Mouse (Mus musculus): ENCODE measurements around the gene Slc45a3. TPM values are rescaled to one million over a fixed set of nuclear protein-coding genes. Genes with fewer than 3 reads are reported as not detected.

Slc45a3 gene
- polyA plus RNA-seq, 1 experiment, result 5.7 TPM

- Histone ChIP-seq H3K27ac (ENCODE audit: control insufficient read depth, insufficient read depth, low read depth, low read length) (no peak overlapping the region), H3K4me1 (ENCODE audit: control insufficient read depth, insufficient read depth, low read length) (no peaks in the 10 kb centered on the region), H3K36me3 (ENCODE audit: control insufficient read depth, insufficient read depth, low read length) (no peaks in the 10 kb centered on the region; the same call in 1 of the 2 replicates), H3K4me3 (ENCODE audit: control insufficient read depth, low read depth, low read length) (no peak overlapping the region), H3K27me3 (ENCODE audit: control insufficient read depth, insufficient read depth, low read length) (no peaks in the 10 kb centered on the region)
- TF ChIP-seq POLR2A (IDR thresholded peaks at IDR 0.05; ENCODE audit: control insufficient read depth, low read depth, low read length), result no peak
- no peak for TF ChIP-seq CTCF (IDR thresholded peaks at IDR 0.05; ENCODE audit: control insufficient read depth, insufficient read depth, insufficient replicate concordance, low read depth, low read length)
Observed at GRCm38 (mm10) chr1:132027978-132028377, 65.2 kb downstream of the Slc45a3 start.

GRCm38 (mm10) chr1:132028413-132028812 lies 65.6 kb downstream of the Slc45a3 start:
- H3K4me3 ChIP-seq (ENCODE audit: control insufficient read depth, low read depth, low read length), result no peak overlapping the region
- no peaks in the 10 kb centered on the region for H3K27me3 ChIP-seq (ENCODE audit: control insufficient read depth, insufficient read depth, low read length)
- H3K4me1 ChIP-seq (ENCODE audit: control insufficient read depth, insufficient read depth, low read length), result no peaks in the 10 kb centered on the region
- no peak overlapping the region for H3K27ac ChIP-seq (ENCODE audit: control insufficient read depth, insufficient read depth, low read depth, low read length)
- no peak for TF ChIP-seq POLR2A (IDR thresholded peaks at IDR 0.05; ENCODE audit: control insufficient read depth, low read depth, low read length)
- TF ChIP-seq CTCF (IDR thresholded peaks at IDR 0.05; ENCODE audit: control insufficient read depth, insufficient read depth, insufficient replicate concordance, low read depth, low read length), result no peak
- no peaks in the 10 kb centered on the region; the same call in 1 of the 2 replicates for H3K36me3 ChIP-seq (ENCODE audit: control insufficient read depth, insufficient read depth, low read length)

- no peaks in the 10 kb centered on the region for H3K27me3 ChIP-seq (ENCODE audit: control insufficient read depth, insufficient read depth, low read length)
- TF ChIP-seq POLR2A (IDR thresholded peaks at IDR 0.05; ENCODE audit: control insufficient read depth, low read depth, low read length) (no peak), CTCF (IDR thresholded peaks at IDR 0.05; ENCODE audit: control insufficient read depth, insufficient read depth, insufficient replicate concordance, low read depth, low read length) (no peak)
- H3K36me3 ChIP-seq (ENCODE audit: control insufficient read depth, insufficient read depth, low read length), result no peaks in the 10 kb centered on the region; the same call in 1 of the 2 replicates
- no peak overlapping the region for H3K4me3 ChIP-seq (ENCODE audit: control insufficient read depth, low read depth, low read length)
- H3K27ac ChIP-seq (ENCODE audit: control insufficient read depth, insufficient read depth, low read depth, low read length), result no peak overlapping the region
- no peaks in the 10 kb centered on the region for H3K4me1 ChIP-seq (ENCODE audit: control insufficient read depth, insufficient read depth, low read length)
Observed at GRCm38 (mm10) chr1:132030574-132030973, 67.8 kb downstream of the Slc45a3 start.

GRCm38 (mm10) chr1:132032172-132032571 lies 69.4 kb downstream of the Slc45a3 start:
- H3K27me3 ChIP-seq (ENCODE audit: control insufficient read depth, insufficient read depth, low read length), result no peaks in the 10 kb centered on the region
- H3K36me3 ChIP-seq (ENCODE audit: control insufficient read depth, insufficient read depth, low read length), result no peaks in the 10 kb centered on the region; the same call in 1 of the 2 replicates
- H3K27ac ChIP-seq (ENCODE audit: control insufficient read depth, insufficient read depth, low read depth, low read length), result no peak overlapping the region

More at GRCm38 (mm10) chr1:132032172-132032571, 69.4 kb downstream of the Slc45a3 start:
- Histone ChIP-seq H3K4me3 (ENCODE audit: control insufficient read depth, low read depth, low read length) (no peak overlapping the region), H3K4me1 (ENCODE audit: control insufficient read depth, insufficient read depth, low read length) (no peaks in the 10 kb centered on the region)
- TF ChIP-seq POLR2A (IDR thresholded peaks at IDR 0.05; ENCODE audit: control insufficient read depth, low read depth, low read length) (no peak), CTCF (IDR thresholded peaks at IDR 0.05; ENCODE audit: control insufficient read depth, insufficient read depth, insufficient replicate concordance, low read depth, low read length) (no peak)

Other genes starting within 250 kb of the Slc45a3 start
- gene Slc26a9, start 218.9 kb upstream of the Slc45a3 start, polyA plus RNA-seq (2012; rRNA removed), result 0.17 and 0.32 TPM in 2 replicates
- 0.28 and 0.31 TPM in 2 replicates for gene Pm20d1, start 165.6 kb upstream of the Slc45a3 start, polyA plus RNA-seq (2012; rRNA removed)
- 17.3 and 18.8 TPM in 2 replicates for gene Slc41a1, start 135.5 kb upstream of the Slc45a3 start, polyA plus RNA-seq (2012; rRNA removed)
- gene Rab29, start 95.7 kb upstream of the Slc45a3 start, polyA plus RNA-seq (2012; rRNA removed), result 2.6 and 3.0 TPM in 2 replicates
- 2.9 and 4.7 TPM in 2 replicates for gene Nucks1, start 52.4 kb upstream of the Slc45a3 start, polyA plus RNA-seq (2012; rRNA removed)
- 3.9 and 4.3 TPM in 2 replicates for gene Elk4, start 44.6 kb downstream of the Slc45a3 start, polyA plus RNA-seq (2012; rRNA removed)
- gene Mfsd4a, start 105.1 kb downstream of the Slc45a3 start, polyA plus RNA-seq (2012; rRNA removed), result 0.10 and 0.31 TPM in 2 replicates
- gene Cdk18, start 176.7 kb downstream of the Slc45a3 start, polyA plus RNA-seq (2012; rRNA removed), result 24.9 and 27.1 TPM in 2 replicates
- gene Lemd1, start 228.5 kb downstream of the Slc45a3 start, polyA plus RNA-seq (2012; rRNA removed), result 162 and 173 TPM in 2 replicates
- 0.07 and 0.14 TPM in 2 replicates for gene AC124108.1, start 228.5 kb downstream of the Slc45a3 start, polyA plus RNA-seq (2012; rRNA removed)